Mouse (Mus musculus) retina, postnatal 7 days (tissue): ENCODE data around the gene Rbmy.
"Not testable (repeated sequence)": the region's sequence is repeated elsewhere in the genome, so short reads cannot be mapped to it uniquely, and the experiment has no call there.

Source experiments
- DNase-seq: peaks from one replicate; pipeline ENCODE4 v3.0.0-alpha.2; 2012; ENCODE audit warnings: low read depth, low spot score

Gene Rbmy

GRCm38 (mm10) chrY:2830380-2830779, at the start of gene Rbmy, which contains the start of gene Gm10256:
Rbmy (plus strand) TSS chrY:2830680.
Gm10256 (plus strand) TSS chrY:2830699.
- not testable (repeated sequence) for DNase-seq

- not testable (repeated sequence) for DNase-seq
Observed at GRCm38 (mm10) chrY:2796105-2796504, 34.4 kb upstream of the Rbmy start, which contains the start of gene Gm4064. Gm4064 (minus strand) TSS chrY:2796205.
